In the genomic region with DNA sequence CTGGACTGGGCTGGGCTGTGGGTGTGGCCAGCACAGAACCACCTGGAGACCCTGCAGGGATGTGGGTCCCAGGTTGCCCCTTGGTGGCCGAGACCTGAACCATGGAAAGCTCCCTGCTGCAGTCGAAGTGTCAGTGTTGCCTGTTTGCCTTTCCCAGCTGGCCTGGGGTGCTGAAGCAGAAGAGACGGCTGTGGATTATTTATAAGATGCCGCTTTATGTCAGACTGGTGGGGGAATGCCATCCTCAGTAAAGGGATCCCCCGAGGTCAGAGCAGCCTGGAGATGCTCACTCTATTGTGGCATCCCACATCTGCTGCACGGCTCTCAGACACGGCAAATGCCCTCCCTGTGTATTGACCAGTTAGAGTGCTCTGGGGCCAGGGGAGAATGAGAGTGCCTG, we compare ENCODE assay signal across 24 mouse cellular contexts.
"Had no signal": no experiment of that assay in that cellular context is flagged by ENCODE, and none has a peak within 500 bp of the region (broad histone marks: within the 10 kb centered on the region; RNA-seq: fewer than 3 reads in every experiment).

No protein-coding gene starts in this region.

- H3K4me2 ChIP-seq: heart, embryonic 11.5 days; hindbrain, embryonic 13.5 days; hindbrain, embryonic 15.5 days; kidney, embryonic 15.5 days; limb, embryonic 13.5 days; limb, embryonic 15.5 days; liver, embryonic 12.5 days had no signal

- H3K27ac ChIP-seq: gastrocnemius, adult 2 months; hindbrain, embryonic 13.5 days; hindbrain, embryonic 15.5 days; hindbrain, postnatal 0 days; kidney, embryonic 15.5 days; kidney, postnatal 0 days; limb, embryonic 13.5 days; limb, embryonic 15.5 days; liver, embryonic 12.5 days had no signal

- H3K9me3 ChIP-seq: hindbrain, embryonic 13.5 days; hindbrain, embryonic 15.5 days; kidney, embryonic 15.5 days; limb, embryonic 15.5 days; liver, embryonic 12.5 days had no signal

- ATAC-seq: hindbrain, postnatal 0 days; intestine, embryonic 16.5 days; liver, embryonic 12.5 days had no signal

- H3K4me1 ChIP-seq: hindbrain, embryonic 13.5 days; hindbrain, embryonic 15.5 days; kidney, embryonic 15.5 days; limb, embryonic 13.5 days; limb, embryonic 15.5 days; liver, embryonic 12.5 days had no signal

- H3K36me3 ChIP-seq: hindbrain, embryonic 13.5 days; hindbrain, embryonic 15.5 days; kidney, embryonic 15.5 days; limb, embryonic 13.5 days; limb, embryonic 15.5 days; liver, embryonic 12.5 days had no signal

- H3K4me3 ChIP-seq: gastrocnemius, adult 2 months; hindbrain, embryonic 13.5 days; hindbrain, embryonic 15.5 days; kidney, embryonic 15.5 days; limb, embryonic 13.5 days; limb, embryonic 15.5 days; liver, embryonic 12.5 days had no signal

- DNase-seq: gastrocnemius, adult 2 months; gastrocnemius, postnatal 14 days; gastrocnemius, postnatal 36 days; heart, adult 18-20 months; heart, postnatal 14 days; heart, postnatal 36 days; kidney, adult 11 months; kidney, adult 2 months; kidney, adult 9 months; kidney, postnatal 14 days; kidney, postnatal 36 days; layer of hippocampus, adult 9-11 months; layer of hippocampus, postnatal 36 days; left cerebral cortex, postnatal 4 days had no signal

- H3K9ac ChIP-seq: hindbrain, embryonic 13.5 days; hindbrain, embryonic 15.5 days; kidney, embryonic 15.5 days; limb, embryonic 13.5 days; limb, embryonic 15.5 days; liver, embryonic 12.5 days had no signal

- H3K27me3 ChIP-seq: hindbrain, embryonic 15.5 days; limb, embryonic 13.5 days; limb, embryonic 15.5 days had no signal
